In the genomic region with DNA sequence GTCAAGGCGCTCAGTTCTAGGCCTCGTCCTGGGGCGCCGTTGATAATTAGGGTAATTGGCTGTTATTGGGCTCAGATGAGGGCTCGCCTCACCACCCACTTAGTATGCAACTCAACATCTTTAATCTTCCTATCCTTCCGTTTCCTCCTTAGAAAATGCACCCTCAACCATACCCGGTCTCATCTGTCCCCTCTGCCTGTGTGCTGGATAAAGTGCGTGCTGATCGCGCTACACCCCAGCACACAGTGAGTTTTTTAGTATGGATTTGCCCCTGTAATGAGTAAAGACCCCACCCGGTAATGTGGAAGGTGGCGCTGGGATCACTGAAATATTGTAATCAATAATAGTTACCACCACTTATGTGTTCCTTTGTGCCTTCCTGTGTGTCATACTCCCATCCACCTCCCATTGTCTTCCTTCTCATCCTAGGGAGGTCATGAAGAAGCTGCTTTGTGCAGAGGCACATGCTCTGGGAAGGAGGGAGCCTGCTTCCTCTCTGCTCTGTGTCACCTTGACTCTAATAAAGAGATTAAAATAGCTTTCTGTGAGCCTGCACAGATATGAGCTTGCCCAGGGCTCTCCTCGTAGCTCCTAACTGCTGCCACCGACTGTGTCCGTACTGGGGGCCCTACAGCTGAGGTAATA, we compare ENCODE assay signal across 8 mouse cellular contexts. TPM values are rescaled to one million over a fixed set of nuclear protein-coding genes. Genes with fewer than 3 reads are reported as not detected.
A peak's percentile ranks its signal among the peaks of the same experiment; 100 is the strongest.
DNase-seq lines count a peak whose midpoint lies in the region; ATAC-seq and TF ChIP-seq lines count a peak whose summit lies in the region.

No protein-coding gene starts in this region.

- peak overlapping the region; percentile 82 for H3K4me2 ChIP-seq in forebrain, postnatal 0 days (ENCODE audit: low read depth)
- peak overlapping the region; percentile 88 for H3K4me2 ChIP-seq in liver, embryonic 16.5 days (ENCODE audit: low read depth, low read length)

- H3K9ac ChIP-seq in forebrain, postnatal 0 days = peak overlapping the region; percentile 75
- peak overlapping the region; percentile 86 for H3K9ac ChIP-seq in liver, embryonic 16.5 days (ENCODE audit: low read depth, low read length)

- no peak for TF ChIP-seq CTCF in kidney, adult 2 months (conservative IDR thresholded peaks at IDR 0.05; ENCODE audit: insufficient read depth, insufficient read length, low read depth, low read length)
- no peak for TF ChIP-seq CTCF in Patski (IDR thresholded peaks at IDR 0.05)
- no peak for TF ChIP-seq CTCF in forebrain, postnatal 0 days (IDR thresholded peaks at IDR 0.05; ENCODE audit: low read depth)

- 0 out of 2 replicates have a peak overlapping the region, but pooled peaks have one; percentile 17 for H3K27ac ChIP-seq in kidney, adult 2 months (ENCODE audit: insufficient read depth, low read depth, low read length)
- H3K27ac ChIP-seq in forebrain, postnatal 0 days (ENCODE audit: low read depth, low read length) = peak overlapping the region; percentile 85
- H3K27ac ChIP-seq in liver, embryonic 16.5 days (ENCODE audit: low read length) = peak overlapping the region; percentile 70

- POLR2A ChIA-PET in Patski (lab: Charles Lee) = interaction anchor here (0.8 kb wide), 1 partner anchor 21 kb away, joined by 3 read pairs; no protein-coding TSS in a partner anchor

- TF ChIP-seq POLR2A in kidney, adult 2 months (IDR thresholded peaks at IDR 0.05; ENCODE audit: low read depth, low read length) = no peak

- DNase-seq in kidney, adult 2 months = no peak
- DNase-seq in kidney, adult 11 months = no peak
- DNase-seq in Patski (ENCODE audit: low read depth, low spot score) = no peak
- DNase-seq in forebrain, postnatal 0 days = no peak
- DNase-seq in cerebellum, postnatal 36 days = no peak
- DNase-seq in gastrocnemius, postnatal 4 days (ENCODE audit: low spot score in 2 of 2) = no peak
- DNase-seq in left cerebral cortex, adult 9 months (ENCODE audit: low spot score in 2 of 2) = no peak

- CTCF ChIA-PET in Patski (lab: Charles Lee) = interaction anchor here (1.5 kb wide), 1 partner anchor 103 kb away, joined by 5 read pairs; no protein-coding TSS in a partner anchor

- no peaks in the 10 kb centered on the region for H3K27me3 ChIP-seq in kidney, adult 2 months (replicated peaks; ENCODE audit: control insufficient read depth, insufficient read depth, low read length)
- no peaks in the 10 kb centered on the region for H3K27me3 ChIP-seq in Patski
- no peaks in the 10 kb centered on the region for H3K27me3 ChIP-seq in forebrain, postnatal 0 days (ENCODE audit: insufficient read depth, low read length)
- no peaks in the 10 kb centered on the region for H3K27me3 ChIP-seq in liver, embryonic 16.5 days (ENCODE audit: control insufficient read depth, insufficient read depth, low read depth, low read length)

- H3K4me1 ChIP-seq in kidney, adult 2 months (ENCODE audit: control insufficient read depth, insufficient read depth, low read length) = 0 out of 2 replicates have a peak, but pooled peaks cover 3% of the 10 kb centered on the region
- H3K4me1 ChIP-seq in forebrain, postnatal 0 days (ENCODE audit: insufficient read depth) = peaks cover 11% of the 10 kb centered on the region; the same call in 1 of the 2 replicates
- peaks cover 22% of the 10 kb centered on the region for H3K4me1 ChIP-seq in liver, embryonic 16.5 days (ENCODE audit: control insufficient read depth, low read depth, low read length)

- peak; percentile 5 for ATAC-seq in Patski
- ATAC-seq in forebrain, postnatal 0 days = peak; percentile 23
- ATAC-seq in liver, embryonic 16.5 days (ENCODE audit: low read depth) = peak; percentile 7

- in situ Hi-C loops in Patski (cut with MboI; ENCODE audit: low pct_unique_long_range_greater_than_20kb) = loop anchor here (5.0 kb wide), 1 partner anchor 63 kb away; no protein-coding TSS in a partner anchor

- H3K4me3 ChIP-seq in kidney, adult 2 months (ENCODE audit: insufficient read depth, low read depth, low read length) = peak overlapping the region; percentile 79
- peak overlapping the region; percentile 62 for H3K4me3 ChIP-seq in forebrain, postnatal 0 days (ENCODE audit: low read depth, low read length)
- peak overlapping the region; percentile 83 for H3K4me3 ChIP-seq in liver, embryonic 16.5 days (ENCODE audit: low read depth, low read length)

- WGBS in kidney, adult 2 months = 8% methylated on average over 15 of the region's 15 CpGs
- WGBS in forebrain, postnatal 0 days = 8% methylated on average over 15 of the region's 15 CpGs
- WGBS in liver, embryonic 16.5 days (ENCODE audit: insufficient replicate concordance) = 3% methylated on average over 15 of the region's 15 CpGs

- no peaks in the 10 kb centered on the region for H3K36me3 ChIP-seq in kidney, adult 2 months (ENCODE audit: control insufficient read depth, insufficient read depth, low read length)
- H3K36me3 ChIP-seq in forebrain, postnatal 0 days (ENCODE audit: insufficient read depth) = no peaks in the 10 kb centered on the region
- no peaks in the 10 kb centered on the region for H3K36me3 ChIP-seq in liver, embryonic 16.5 days (ENCODE audit: control insufficient read depth, insufficient read depth)

- H3K9me3 ChIP-seq in forebrain, postnatal 0 days (ENCODE audit: low read length) = no peaks in the 10 kb centered on the region
- H3K9me3 ChIP-seq in liver, embryonic 16.5 days (replicated peaks; ENCODE audit: control insufficient read depth, low read length) = no peaks in the 10 kb centered on the region

RNA-seq across cellular contexts. Expression of a gene that starts 0.9 kb away (rescaled TPM):
- 62.3 and 74.6 TPM in 2 replicates for polyA plus RNA-seq in kidney, adult 2 months (2012; rRNA removed)
- 36.5 TPM for polyA plus RNA-seq in Patski (2021)
- total RNA-seq in forebrain, postnatal 0 days (2014; rRNA removed) = 28.5 and 28.8 TPM in 2 replicates
- polyA plus RNA-seq in forebrain, postnatal 0 days (2015; fragmentation: Nextera tagmentation; extraction: Ambion mirVana) = 38.7 and 38.8 TPM in 2 replicates
- polyA plus RNA-seq in liver, embryonic 16.5 days (2015; fragmentation: Nextera tagmentation; extraction: Ambion mirVana) = 37.2 and 37.4 TPM in 2 replicates
- 10 to 100 TPM; 27.3 to 30.6 TPM for total RNA-seq in gastrocnemius, postnatal 4 days (2021)

RNA-seq across cellular contexts. Expression of a gene that starts 0.9 kb away (rescaled TPM):
- 8.6 and 10.3 TPM in 2 replicates for polyA plus RNA-seq in kidney, adult 2 months (2012; rRNA removed)
- 9.8 TPM for polyA plus RNA-seq in Patski (2021)
- total RNA-seq in forebrain, postnatal 0 days (2014; rRNA removed) = 17.3 and 17.8 TPM in 2 replicates
- 4.5 and 5.1 TPM in 2 replicates for polyA plus RNA-seq in forebrain, postnatal 0 days (2015; fragmentation: Nextera tagmentation; extraction: Ambion mirVana)
- 0.65 and 0.72 TPM in 2 replicates for polyA plus RNA-seq in liver, embryonic 16.5 days (2015; fragmentation: Nextera tagmentation; extraction: Ambion mirVana)
- total RNA-seq in gastrocnemius, postnatal 4 days (2021) = 1 to 10 TPM; 1.9 to 2.3 TPM

RNA-seq across cellular contexts. Expression of a gene that starts 8.6 kb away (rescaled TPM):
- polyA plus RNA-seq in kidney, adult 2 months (2012; rRNA removed) = 0.11 and 0.16 TPM in 2 replicates
- polyA plus RNA-seq in Patski (2021) = 0.15 TPM
- 2.0 and 3.4 TPM in 2 replicates for total RNA-seq in forebrain, postnatal 0 days (2014; rRNA removed)
- polyA plus RNA-seq in forebrain, postnatal 0 days (2015; fragmentation: Nextera tagmentation; extraction: Ambion mirVana) = 1.1 and 2.3 TPM in 2 replicates
- not detected in 2 replicates for polyA plus RNA-seq in liver, embryonic 16.5 days (2015; fragmentation: Nextera tagmentation; extraction: Ambion mirVana)
- under 1 TPM; 0.10 to 0.12 TPM for total RNA-seq in gastrocnemius, postnatal 4 days (2021)

RNA-seq across cellular contexts. Expression of a gene that starts 45.9 kb away (rescaled TPM):
- polyA plus RNA-seq in kidney, adult 2 months (2012; rRNA removed) = 41.6 and 46.6 TPM in 2 replicates
- not detected for polyA plus RNA-seq in Patski (2021)
- 0.14 and 0.23 TPM in 2 replicates for total RNA-seq in forebrain, postnatal 0 days (2014; rRNA removed)
- 0.36 and 0.38 TPM in 2 replicates for polyA plus RNA-seq in forebrain, postnatal 0 days (2015; fragmentation: Nextera tagmentation; extraction: Ambion mirVana)
- 0.54 and 0.55 TPM in 2 replicates for polyA plus RNA-seq in liver, embryonic 16.5 days (2015; fragmentation: Nextera tagmentation; extraction: Ambion mirVana)
- under 1 TPM; 0.65 to 0.83 TPM for total RNA-seq in gastrocnemius, postnatal 4 days (2021)

RNA-seq across cellular contexts. Expression of a gene that starts 50.4 kb away (rescaled TPM):
- polyA plus RNA-seq in kidney, adult 2 months (2012; rRNA removed) = 16.1 and 18.2 TPM in 2 replicates
- polyA plus RNA-seq in Patski (2021) = 34.8 TPM
- 46.7 and 47.1 TPM in 2 replicates for total RNA-seq in forebrain, postnatal 0 days (2014; rRNA removed)
- 16.1 and 21.0 TPM in 2 replicates for polyA plus RNA-seq in forebrain, postnatal 0 days (2015; fragmentation: Nextera tagmentation; extraction: Ambion mirVana)
- 0.99 and 1.3 TPM in 2 replicates for polyA plus RNA-seq in liver, embryonic 16.5 days (2015; fragmentation: Nextera tagmentation; extraction: Ambion mirVana)
- 10 to 100 TPM; 18.9 to 20.5 TPM for total RNA-seq in gastrocnemius, postnatal 4 days (2021)

Comparison
In these comparisons a context has a peak if more than half of its experiments do, and no peak if none do; other contexts are left out.
1. H3K27ac ChIP-seq: peak in every context shown above with its lines; median percentile 85 in forebrain, postnatal 0 days; 70 in liver, embryonic 16.5 days; 17 in kidney, adult 2 months.